Mouse (Mus musculus): ENCODE measurements at regions not wholly inside any gene's neighbourhood (a gene's known extent, or its start where the extent isn't known, plus 50 kb on each side); places are given as distances from the start of the nearest gene placed in this dataset.

GRCm38 (mm10) chr3:149726212-149726611 lies 735.9 kb upstream of the Adgrl2 start:
- no peak for DNase-seq
- H3K36me3 ChIP-seq (ENCODE audit: control insufficient read depth, insufficient read depth, low read length) = no peaks in the 10 kb centered on the region
- H3K27ac ChIP-seq (ENCODE audit: control insufficient read depth, insufficient read depth, low read length) = no peak overlapping the region
- no peaks in the 10 kb centered on the region for H3K27me3 ChIP-seq (ENCODE audit: control insufficient read depth, insufficient read depth, low read length)
- H3K4me1 ChIP-seq (replicated peaks; ENCODE audit: control insufficient read depth, insufficient read depth, low read length) = no peaks in the 10 kb centered on the region
- H3K4me3 ChIP-seq (ENCODE audit: control insufficient read depth, insufficient read depth, low read length) = no peak overlapping the region
- no peak for TF ChIP-seq CTCF (IDR thresholded peaks at IDR 0.05; ENCODE audit: borderline replicate concordance, control insufficient read depth, extremely low read depth, insufficient read depth, low read length, poor library complexity)
- no peak for TF ChIP-seq POLR2A (IDR thresholded peaks at IDR 0.05; ENCODE audit: control insufficient read depth, extremely low read depth, insufficient read depth, low read length, poor library complexity)
- WGBS = 91% methylated on average over 4 of the region's 4 CpGs

- Histone ChIP-seq H3K4me3 (ENCODE audit: control insufficient read depth, insufficient read depth, low read length) (no peak overlapping the region), H3K27me3 (ENCODE audit: control insufficient read depth, insufficient read depth, low read length) (no peaks in the 10 kb centered on the region), H3K4me1 (replicated peaks; ENCODE audit: control insufficient read depth, insufficient read depth, low read length) (no peaks in the 10 kb centered on the region), H3K36me3 (ENCODE audit: control insufficient read depth, insufficient read depth, low read length) (no peaks in the 10 kb centered on the region), H3K27ac (ENCODE audit: control insufficient read depth, insufficient read depth, low read length) (no peak overlapping the region)
- no peak for DNase-seq
- no peak for TF ChIP-seq CTCF (IDR thresholded peaks at IDR 0.05; ENCODE audit: borderline replicate concordance, control insufficient read depth, extremely low read depth, insufficient read depth, low read length, poor library complexity)
- TF ChIP-seq POLR2A (IDR thresholded peaks at IDR 0.05; ENCODE audit: control insufficient read depth, extremely low read depth, insufficient read depth, low read length, poor library complexity) = no peak
- WGBS = 96% methylated on average over 3 of the region's 3 CpGs
Observed at GRCm38 (mm10) chr3:149724879-149725278, 734.5 kb upstream of the Adgrl2 start.

GRCm38 (mm10) chr3:149721832-149722231 lies 731.5 kb upstream of the Adgrl2 start:
- H3K27ac ChIP-seq (ENCODE audit: control insufficient read depth, insufficient read depth, low read length) = no peak overlapping the region

GRCm38 (mm10) chr3:149720306-149720705 lies 730.0 kb upstream of the Adgrl2 start:
- 96% methylated on average over 6 of the region's 6 CpGs for WGBS
- no peaks in the 10 kb centered on the region for H3K27me3 ChIP-seq (ENCODE audit: control insufficient read depth, insufficient read depth, low read length)
- TF ChIP-seq POLR2A (IDR thresholded peaks at IDR 0.05; ENCODE audit: control insufficient read depth, extremely low read depth, insufficient read depth, low read length, poor library complexity) (no peak), CTCF (IDR thresholded peaks at IDR 0.05; ENCODE audit: borderline replicate concordance, control insufficient read depth, extremely low read depth, insufficient read depth, low read length, poor library complexity) (no peak)
- no peaks in the 10 kb centered on the region for H3K4me1 ChIP-seq (replicated peaks; ENCODE audit: control insufficient read depth, insufficient read depth, low read length)
- DNase-seq = no peak
- H3K36me3 ChIP-seq (ENCODE audit: control insufficient read depth, insufficient read depth, low read length) = no peaks in the 10 kb centered on the region
- no peak overlapping the region for H3K4me3 ChIP-seq (ENCODE audit: control insufficient read depth, insufficient read depth, low read length)
- no peak overlapping the region for H3K27ac ChIP-seq (ENCODE audit: control insufficient read depth, insufficient read depth, low read length)

More at GRCm38 (mm10) chr3:149721832-149722231, 731.5 kb upstream of the Adgrl2 start:
- no peak for TF ChIP-seq POLR2A (IDR thresholded peaks at IDR 0.05; ENCODE audit: control insufficient read depth, extremely low read depth, insufficient read depth, low read length, poor library complexity)
- TF ChIP-seq CTCF (IDR thresholded peaks at IDR 0.05; ENCODE audit: borderline replicate concordance, control insufficient read depth, extremely low read depth, insufficient read depth, low read length, poor library complexity) = no peak
- no peaks in the 10 kb centered on the region for H3K27me3 ChIP-seq (ENCODE audit: control insufficient read depth, insufficient read depth, low read length)
- 90% methylated on average over 4 of the region's 4 CpGs for WGBS
- H3K4me3 ChIP-seq (ENCODE audit: control insufficient read depth, insufficient read depth, low read length) = no peak overlapping the region
- no peaks in the 10 kb centered on the region for H3K4me1 ChIP-seq (replicated peaks; ENCODE audit: control insufficient read depth, insufficient read depth, low read length)
- no peak for DNase-seq
- no peaks in the 10 kb centered on the region for H3K36me3 ChIP-seq (ENCODE audit: control insufficient read depth, insufficient read depth, low read length)

GRCm38 (mm10) chr3:149705724-149706123 lies 715.4 kb upstream of the Adgrl2 start:
- 97% methylated on average over 10 of the region's 10 CpGs for WGBS
- H3K27me3 ChIP-seq (ENCODE audit: control insufficient read depth, insufficient read depth, low read length) = no peaks in the 10 kb centered on the region
- H3K4me1 ChIP-seq (replicated peaks; ENCODE audit: control insufficient read depth, insufficient read depth, low read length) = no peaks in the 10 kb centered on the region
- no peak overlapping the region for H3K4me3 ChIP-seq (ENCODE audit: control insufficient read depth, insufficient read depth, low read length)
- TF ChIP-seq CTCF (IDR thresholded peaks at IDR 0.05; ENCODE audit: borderline replicate concordance, control insufficient read depth, extremely low read depth, insufficient read depth, low read length, poor library complexity) (no peak), POLR2A (IDR thresholded peaks at IDR 0.05; ENCODE audit: control insufficient read depth, extremely low read depth, insufficient read depth, low read length, poor library complexity) (no peak)
- H3K36me3 ChIP-seq (ENCODE audit: control insufficient read depth, insufficient read depth, low read length) = no peaks in the 10 kb centered on the region
- no peak overlapping the region for H3K27ac ChIP-seq (ENCODE audit: control insufficient read depth, insufficient read depth, low read length)
- no peak for DNase-seq

GRCm38 (mm10) chr3:149705322-149705721 lies 715.0 kb upstream of the Adgrl2 start:
- DNase-seq = no peak
- Histone ChIP-seq H3K4me3 (ENCODE audit: control insufficient read depth, insufficient read depth, low read length) (no peak overlapping the region), H3K27me3 (ENCODE audit: control insufficient read depth, insufficient read depth, low read length) (no peaks in the 10 kb centered on the region), H3K36me3 (ENCODE audit: control insufficient read depth, insufficient read depth, low read length) (no peaks in the 10 kb centered on the region), H3K27ac (ENCODE audit: control insufficient read depth, insufficient read depth, low read length) (no peak overlapping the region), H3K4me1 (replicated peaks; ENCODE audit: control insufficient read depth, insufficient read depth, low read length) (no peaks in the 10 kb centered on the region)
- TF ChIP-seq CTCF (IDR thresholded peaks at IDR 0.05; ENCODE audit: borderline replicate concordance, control insufficient read depth, extremely low read depth, insufficient read depth, low read length, poor library complexity) = no peak
- TF ChIP-seq POLR2A (IDR thresholded peaks at IDR 0.05; ENCODE audit: control insufficient read depth, extremely low read depth, insufficient read depth, low read length, poor library complexity) = no peak
- WGBS = 96% methylated on average over 12 of the region's 12 CpGs

- WGBS = 92% methylated on average over 4 of the region's 4 CpGs
- no peak for TF ChIP-seq POLR2A (IDR thresholded peaks at IDR 0.05; ENCODE audit: control insufficient read depth, extremely low read depth, insufficient read depth, low read length, poor library complexity)
- TF ChIP-seq CTCF (IDR thresholded peaks at IDR 0.05; ENCODE audit: borderline replicate concordance, control insufficient read depth, extremely low read depth, insufficient read depth, low read length, poor library complexity) = no peak
- Histone ChIP-seq H3K4me1 (replicated peaks; ENCODE audit: control insufficient read depth, insufficient read depth, low read length) (no peaks in the 10 kb centered on the region), H3K4me3 (ENCODE audit: control insufficient read depth, insufficient read depth, low read length) (no peak overlapping the region), H3K36me3 (ENCODE audit: control insufficient read depth, insufficient read depth, low read length) (no peaks in the 10 kb centered on the region), H3K27me3 (ENCODE audit: control insufficient read depth, insufficient read depth, low read length) (no peaks in the 10 kb centered on the region), H3K27ac (ENCODE audit: control insufficient read depth, insufficient read depth, low read length) (no peak overlapping the region)
- DNase-seq = no peak
Observed at GRCm38 (mm10) chr3:149704478-149704877, 714.1 kb upstream of the Adgrl2 start.

Data from thymus, adult 2 months (tissue).